Mouse (Mus musculus) CD8-positive naive resting alpha-beta T cell, adult 2 months (primary cell): ENCODE data around the gene Dsn1.

Source experiments
- DNase-seq, 2 experiments: peaks; one replicate each; pipeline ENCODE4 v3.0.0; 2022; ENCODE audit warnings: low read depth in 2 of 2, low spot score in 2 of 2

The Dsn1 gene

DNA sequence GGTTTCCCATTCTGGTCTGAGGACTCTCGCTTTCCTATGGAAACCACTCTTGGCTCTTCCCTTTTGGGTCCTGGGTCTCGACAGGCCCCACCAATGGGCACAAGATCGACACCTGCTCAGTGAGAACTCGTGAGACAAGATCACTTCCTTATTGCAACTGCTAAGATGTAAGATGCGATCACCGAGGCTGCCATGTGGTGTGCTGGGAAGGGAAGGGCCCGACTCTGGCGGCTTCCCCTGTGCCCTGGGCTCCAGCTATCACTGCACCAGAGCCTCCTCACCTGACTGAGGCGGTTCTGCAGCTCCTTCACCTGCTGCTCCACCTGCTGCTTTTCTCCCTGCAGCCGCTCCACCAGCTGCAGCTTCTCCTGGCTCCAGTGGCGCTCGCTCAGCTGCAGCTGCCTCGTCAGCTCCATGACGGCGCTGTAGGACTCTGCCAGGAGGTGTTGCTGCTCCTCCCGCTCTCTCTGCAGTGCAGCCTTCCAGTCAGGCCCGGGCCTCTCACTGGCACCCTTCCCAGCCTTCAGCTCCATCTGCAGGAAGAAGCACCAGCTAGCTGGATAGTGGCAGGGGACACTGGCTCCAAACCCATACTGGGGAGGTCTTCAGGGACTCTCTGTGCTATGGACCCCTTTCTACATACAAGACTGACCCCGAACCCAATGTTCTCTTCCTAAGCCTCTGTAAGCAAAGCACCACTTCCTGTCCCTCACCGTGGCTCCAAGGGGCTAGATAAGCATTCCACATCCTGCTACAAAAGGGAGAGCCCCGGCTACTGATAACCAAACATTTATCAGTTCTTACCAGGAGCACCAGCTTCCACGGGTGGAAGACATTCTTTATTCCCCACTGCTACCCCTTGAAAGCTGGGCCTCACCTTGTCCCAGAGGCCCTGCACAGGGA is 20.4 kb upstream of the Dsn1 start:
- DNase-seq: no peak

DNA sequence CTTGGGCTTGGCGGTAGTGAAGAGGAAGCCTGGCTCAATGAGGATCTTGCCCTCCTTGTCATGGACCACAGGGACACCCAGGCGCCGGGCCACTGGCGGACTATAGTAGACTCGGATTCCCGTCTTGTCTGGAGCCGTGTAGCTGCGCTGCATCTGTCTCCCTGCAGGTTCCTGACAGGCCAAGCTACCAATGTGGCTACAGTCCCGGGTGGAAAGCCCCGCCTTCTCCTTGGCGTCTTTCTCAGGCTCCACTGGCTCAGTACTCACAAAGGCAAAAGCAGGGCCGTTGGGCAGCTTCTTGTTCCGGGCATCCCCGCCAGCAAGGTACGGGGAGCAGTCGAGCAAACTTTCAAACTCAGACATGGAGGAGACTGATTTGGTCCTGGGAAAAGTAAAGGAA is 14.2 kb upstream of the Dsn1 start:
- DNase-seq: no peak

DNA sequence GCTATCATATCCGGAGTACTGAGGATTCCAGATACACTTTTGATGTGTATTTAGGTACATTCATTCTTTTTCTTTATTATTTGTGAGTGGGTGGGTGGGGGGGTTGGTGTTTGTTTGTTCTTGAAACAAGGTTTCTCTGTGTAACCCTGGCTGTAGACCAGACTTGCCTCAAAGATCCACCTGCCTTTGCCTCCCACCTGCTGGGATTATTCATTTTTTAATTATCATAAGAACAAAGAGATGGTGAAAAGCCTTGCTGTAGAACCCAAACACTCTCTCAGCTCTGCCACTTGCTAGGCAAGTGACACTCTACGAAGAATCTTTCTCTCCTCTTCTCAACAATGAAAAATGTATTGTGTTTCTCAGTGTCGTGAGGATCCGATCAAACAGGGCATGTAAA is 12.3 kb upstream of the Dsn1 start:
- no peak for DNase-seq

GRCm38 (mm10) chr2:157016529-157017270 is 9.7 kb upstream of the Dsn1 start:
- no peak for DNase-seq

GRCm38 (mm10) chr2:157012341-157012740 is 5.4 kb upstream of the Dsn1 start:
- no peak for DNase-seq

DNA sequence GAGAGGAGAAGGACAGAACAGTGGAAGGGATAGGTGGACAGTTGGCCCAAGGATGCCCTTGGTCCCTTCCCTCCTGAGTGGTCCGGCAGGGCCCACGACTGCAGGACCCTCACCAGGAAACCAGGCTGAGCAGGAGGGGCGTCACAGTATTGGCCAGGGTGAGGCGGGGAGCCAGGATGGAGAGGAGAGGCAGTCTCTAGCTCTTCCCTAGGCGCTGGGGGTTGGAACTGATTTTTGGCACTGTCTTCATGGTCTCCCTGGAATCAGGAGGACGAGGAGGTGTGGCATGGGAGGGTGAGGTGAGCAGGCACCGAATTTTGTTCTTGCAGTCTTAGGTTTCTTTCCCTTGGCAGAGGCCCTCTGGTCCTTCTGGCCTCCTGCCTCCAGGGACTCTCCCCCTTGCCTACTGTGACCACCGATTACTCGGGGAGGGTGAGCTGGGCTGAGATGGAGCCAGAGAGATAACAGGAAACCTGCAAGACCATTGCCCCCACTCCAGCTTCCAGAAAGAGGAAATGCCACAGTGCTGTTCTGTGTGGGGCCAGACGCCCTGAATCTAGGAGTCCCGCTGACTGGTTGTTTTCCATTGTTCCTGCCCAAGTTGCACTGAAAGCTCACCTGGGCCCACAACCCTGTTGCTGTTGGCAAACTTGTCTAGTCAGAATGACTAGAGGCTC is 3.8 kb upstream of the Dsn1 start:
- no peak for DNase-seq

DNA sequence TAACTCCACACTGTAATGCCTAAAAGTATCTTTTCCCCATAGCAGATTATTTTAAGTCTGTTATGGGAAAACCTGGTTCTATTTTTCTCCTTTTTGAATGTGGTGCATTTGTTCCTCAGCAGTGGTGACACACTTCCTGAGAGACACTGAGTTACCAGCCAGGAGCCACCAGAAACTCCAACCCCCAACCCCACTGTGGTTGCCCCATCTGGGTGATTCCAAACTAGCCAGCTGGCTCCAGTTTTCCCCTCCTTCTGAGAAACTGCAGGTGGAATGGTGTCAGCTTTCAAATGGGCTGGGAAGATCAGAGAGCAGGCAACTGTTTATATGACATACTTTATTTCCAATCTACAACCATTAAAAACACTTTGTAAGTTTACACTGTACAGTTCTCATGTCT is 3.2 kb upstream of the Dsn1 start:
- DNase-seq: no peak

DNA sequence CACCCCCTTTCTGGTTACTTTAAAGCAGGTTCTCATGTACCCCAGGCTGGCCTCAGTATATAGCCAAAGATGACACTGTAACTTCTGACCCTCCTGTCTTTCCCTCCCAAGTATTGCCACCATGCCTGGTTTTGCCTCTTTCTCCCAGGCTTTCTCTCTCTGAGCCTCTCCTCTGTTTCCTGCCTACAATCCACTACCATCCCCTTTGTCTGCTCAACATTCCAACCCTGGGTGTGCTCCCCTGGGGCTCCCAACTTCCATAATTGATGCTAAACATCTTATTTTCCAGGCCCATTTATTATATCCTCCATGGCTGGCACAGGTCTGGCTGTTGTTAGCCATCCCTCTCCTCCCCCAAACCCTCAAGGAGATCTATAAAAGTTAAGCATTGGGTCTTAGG is 1.6 kb upstream of the Dsn1 start:
- DNase-seq: no peak

- no peak for DNase-seq
Measured at GRCm38 (mm10) chr2:157007234-157007596, 261 bp upstream of the Dsn1 start.

- DNase-seq: no peak
Measured at GRCm38 (mm10) chr2:157002321-157002720, 4.6 kb downstream of the Dsn1 start.

- DNase-seq: no peak
Measured at GRCm38 (mm10) chr2:156998263-156998662, 8.7 kb downstream of the Dsn1 start.

- peak; percentile 25 to 45 for DNase-seq
Measured at GRCm38 (mm10) chr2:156996576-156996975, 10.4 kb downstream of the Dsn1 start.

GRCm38 (mm10) chr2:156991470-156992319 is 15.3 kb downstream of the Dsn1 start, which contains the start of gene Ndrg3:
Ndrg3 (minus strand) TSS chr2:156992056.
- DNase-seq: peak; percentile 96

GRCm38 (mm10) chr2:156990727-156991431 is 16.1 kb downstream of the Dsn1 start:
- no peak for DNase-seq

DNA sequence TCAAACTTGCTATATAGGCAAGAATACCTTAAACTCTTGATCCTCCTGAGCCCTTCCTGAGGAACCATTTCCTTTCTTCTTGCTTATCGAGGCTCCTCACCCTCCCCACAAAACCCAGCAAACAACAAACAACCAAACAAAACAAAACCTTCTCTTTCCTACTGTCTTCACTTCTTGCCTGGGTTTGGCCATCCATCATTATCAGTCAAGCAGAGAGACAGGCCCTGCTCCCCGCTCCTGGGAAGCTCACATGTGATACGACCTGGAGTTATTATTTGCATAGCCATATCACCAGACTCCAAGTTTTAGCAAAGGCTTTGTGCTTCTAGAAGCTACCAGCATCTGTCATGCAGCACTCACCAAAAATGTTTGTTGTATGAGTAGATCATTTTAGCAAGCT is 19.6 kb downstream of the Dsn1 start:
- DNase-seq: no peak

- no peak for DNase-seq
Measured at GRCm38 (mm10) chr2:156982864-156983263, 24.1 kb downstream of the Dsn1 start.

GRCm38 (mm10) chr2:156981291-156981690 is 25.7 kb downstream of the Dsn1 start:
- DNase-seq: no peak

DNA sequence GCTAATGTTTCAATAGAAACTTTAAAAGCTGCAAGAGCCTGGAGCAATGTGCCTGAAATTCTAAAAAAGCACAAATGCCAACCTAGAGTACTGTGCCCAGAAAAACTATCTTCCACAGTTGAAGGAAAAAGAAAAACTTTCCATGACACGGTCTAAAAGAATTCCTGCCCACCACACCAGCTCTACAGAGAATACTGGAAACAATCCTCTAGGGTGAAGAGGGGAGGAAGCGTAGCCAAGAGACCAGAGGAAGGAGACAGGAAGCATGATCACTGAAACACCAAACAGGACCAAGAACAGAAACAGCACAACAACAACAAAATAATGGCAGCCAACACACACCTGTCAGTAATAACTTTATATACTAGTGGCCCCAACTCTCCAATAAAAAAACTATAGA is 26.9 kb downstream of the Dsn1 start:
- no peak for DNase-seq

GRCm38 (mm10) chr2:156976711-156977110 is 30.2 kb downstream of the Dsn1 start:
- DNase-seq: no peak

GRCm38 (mm10) chr2:156974967-156975366 is 32.0 kb downstream of the Dsn1 start:
- DNase-seq: peak in 1 of 2 experiments; percentile 8
